ENCODE assay signal across 8 mouse cellular contexts in genomic region chr11:57801766-57802510, GRCm38 (mm10). TPM values are rescaled to one million over a fixed set of nuclear protein-coding genes. Genes with fewer than 3 reads are reported as not detected.
DNase-seq lines count a peak whose midpoint lies in the region; ATAC-seq and TF ChIP-seq lines count a peak whose summit lies in the region.

No protein-coding gene starts in this region.

- peak; percentile 29 to 37 for DNase-seq in layer of hippocampus, adult 2 months (ENCODE audit: low spot score in 2 of 2)
- DNase-seq in layer of hippocampus, adult 9-10 months (ENCODE audit: low spot score), result no peak
- peak; percentile 38 to 52 for DNase-seq in cerebellum, postnatal 36 days
- peak; percentile 71 to 78 for DNase-seq in gastrocnemius, postnatal 4 days (ENCODE audit: low spot score in 2 of 2)
- DNase-seq in neural tube, embryonic 11.5 days (ENCODE audit: low spot score), result peak; percentile 63
- peak; percentile 38 for DNase-seq in thymus, postnatal 0 days (ENCODE audit: low spot score)

- H3K36me3 ChIP-seq in intestine, embryonic 16.5 days (ENCODE audit: control insufficient read depth, insufficient read depth, low read length), result no peaks in the 10 kb centered on the region; the same call in 1 of the 2 replicates
- H3K36me3 ChIP-seq in liver, embryonic 12.5 days, result peaks cover 11% of the 10 kb centered on the region; the same call in 1 of the 2 replicates
- no peaks in the 10 kb centered on the region for H3K36me3 ChIP-seq in neural tube, embryonic 11.5 days (ENCODE audit: control insufficient read depth, insufficient read depth, low read length)

- peak overlapping the region; percentile 95 for H3K4me3 ChIP-seq in layer of hippocampus, adult 2 months
- peak overlapping the region; percentile 88 for H3K4me3 ChIP-seq in intestine, embryonic 16.5 days (ENCODE audit: low read length)
- H3K4me3 ChIP-seq in liver, embryonic 12.5 days, result peak overlapping the region; percentile 96
- H3K4me3 ChIP-seq in neural tube, embryonic 11.5 days (ENCODE audit: low read depth, low read length), result peak overlapping the region; percentile 98

- H3K4me2 ChIP-seq in intestine, embryonic 16.5 days (ENCODE audit: low read depth, low read length), result peak overlapping the region; percentile 97
- H3K4me2 ChIP-seq in liver, embryonic 12.5 days, result peak overlapping the region; percentile 100
- H3K4me2 ChIP-seq in neural tube, embryonic 11.5 days (ENCODE audit: low read depth), result peak overlapping the region; percentile 95

- H3K4me1 ChIP-seq in intestine, embryonic 16.5 days (ENCODE audit: control insufficient read depth, insufficient read depth, low read length), result peaks cover 26% of the 10 kb centered on the region
- H3K4me1 ChIP-seq in liver, embryonic 12.5 days, result peaks cover 27% of the 10 kb centered on the region
- peaks cover 18% of the 10 kb centered on the region for H3K4me1 ChIP-seq in neural tube, embryonic 11.5 days (ENCODE audit: control insufficient read depth, insufficient read depth, low read length)

- WGBS in intestine, embryonic 16.5 days, result under 1% methylated on average over 75 of the region's 85 CpGs
- WGBS in liver, embryonic 12.5 days (ENCODE audit: insufficient replicate concordance), result 1% methylated on average over 82 of the region's 85 CpGs
- WGBS in neural tube, embryonic 11.5 days, result under 1% methylated on average over 55 of the region's 85 CpGs

- peak; percentile 54 for ATAC-seq in intestine, embryonic 16.5 days
- no peak; the same call in 1 of the 2 replicates for ATAC-seq in liver, embryonic 12.5 days
- ATAC-seq in neural tube, embryonic 11.5 days (ENCODE audit: insufficient read depth, low FRiP score, low TSS enrichment), result peak; percentile 61

- H3K9me3 ChIP-seq in intestine, embryonic 16.5 days (ENCODE audit: control insufficient read depth, low read length), result no peaks in the 10 kb centered on the region
- no peaks in the 10 kb centered on the region for H3K9me3 ChIP-seq in liver, embryonic 12.5 days (replicated peaks)
- H3K9me3 ChIP-seq in neural tube, embryonic 11.5 days (ENCODE audit: control insufficient read depth, low read length), result no peaks in the 10 kb centered on the region

- TF ChIP-seq CTCF in layer of hippocampus, adult 2 months (conservative IDR thresholded peaks at IDR 0.05), result no peak

- peak overlapping the region; percentile 94 for H3K9ac ChIP-seq in intestine, embryonic 16.5 days (ENCODE audit: low read depth, low read length)
- H3K9ac ChIP-seq in liver, embryonic 12.5 days, result peak overlapping the region; percentile 93
- H3K9ac ChIP-seq in neural tube, embryonic 11.5 days (ENCODE audit: low read length), result peak overlapping the region; percentile 87

- H3K27me3 ChIP-seq in intestine, embryonic 16.5 days (replicated peaks; ENCODE audit: control insufficient read depth, insufficient read depth, low read length), result no peaks in the 10 kb centered on the region
- peaks cover 26% of the 10 kb centered on the region for H3K27me3 ChIP-seq in liver, embryonic 12.5 days (replicated peaks)
- H3K27me3 ChIP-seq in neural tube, embryonic 11.5 days (ENCODE audit: control insufficient read depth, insufficient read depth, low read length), result no peaks in the 10 kb centered on the region

- peak overlapping the region; percentile 81 for H3K27ac ChIP-seq in layer of hippocampus, adult 2 months
- H3K27ac ChIP-seq in intestine, embryonic 16.5 days (ENCODE audit: low read length), result peak overlapping the region; percentile 69
- H3K27ac ChIP-seq in liver, embryonic 12.5 days, result peak overlapping the region; percentile 75
- H3K27ac ChIP-seq in neural tube, embryonic 11.5 days (ENCODE audit: low read depth, low read length), result peak overlapping the region; percentile 41

RNA-seq across cellular contexts. Expression of gene Sap30l, which starts 0.5 kb away (rescaled TPM):
- total RNA-seq in layer of hippocampus, adult 2 months (2021), result 10 to 100 TPM; 50.6 to 54.6 TPM
- total RNA-seq in gastrocnemius, postnatal 4 days (2021), result 10 to 100 TPM; 33.5 to 33.9 TPM
- polyA plus RNA-seq in intestine, embryonic 16.5 days (2015; fragmentation: Nextera tagmentation; extraction: Ambion mirVana), result 5.9 and 6.7 TPM in 2 replicates
- 9.2 and 10.0 TPM in 2 replicates for polyA plus RNA-seq in liver, embryonic 12.5 days (2016; fragmentation: Nextera tagmentation; extraction: Ambion mirVana)
- 14.2 and 15.0 TPM in 2 replicates for polyA plus RNA-seq in neural tube, embryonic 11.5 days (2014; fragmentation: Nextera tagmentation; extraction: Ambion mirVana)
- 15.6 and 21.3 TPM in 2 replicates for polyA plus RNA-seq in thymus, postnatal 0 days (2015; fragmentation: Nextera tagmentation; extraction: Ambion mirVana)

RNA-seq across cellular contexts. Expression of gene Hand1, which starts 30.7 kb away (rescaled TPM):
- not detected for total RNA-seq in layer of hippocampus, adult 2 months (2021)
- not detected for total RNA-seq in gastrocnemius, postnatal 4 days (2021)
- 22.0 and 23.0 TPM in 2 replicates for polyA plus RNA-seq in intestine, embryonic 16.5 days (2015; fragmentation: Nextera tagmentation; extraction: Ambion mirVana)
- 1.6 and 3.0 TPM in 2 replicates for polyA plus RNA-seq in liver, embryonic 12.5 days (2016; fragmentation: Nextera tagmentation; extraction: Ambion mirVana)
- 0.26 and 0.54 TPM in 2 replicates for polyA plus RNA-seq in neural tube, embryonic 11.5 days (2014; fragmentation: Nextera tagmentation; extraction: Ambion mirVana)
- polyA plus RNA-seq in thymus, postnatal 0 days (2015; fragmentation: Nextera tagmentation; extraction: Ambion mirVana), result 0.46 and 0.57 TPM in 2 replicates
